Mouse (Mus musculus) adrenal gland, postnatal 10 days (tissue): ENCODE data around the gene Mrps21. TPM values are rescaled to one million over a fixed set of nuclear protein-coding genes. Genes with fewer than 3 reads are reported as not detected.
"Not testable (repeated sequence)": the region's sequence is repeated elsewhere in the genome, so short reads cannot be mapped to it uniquely, and the experiment has no call there.

Source experiments
- DNase-seq: peaks from one replicate; pipeline ENCODE4 v3.0.0; 2021; ENCODE audit warnings: mixed read lengths
- long read RNA-seq, 2 experiments: library from polyadenylated mRNA; stranded (forward); transcript quantifications; one replicate each; pipeline ENCODE4 v2.0.0; 2021
- total RNA-seq, 2 experiments: library from RNA; stranded (reverse); gene quantifications; 2 replicates each; pipeline ENCODE4 v1.2.3; 2021

The Mrps21 gene
- 100 to 1,000 TPM; 270 to 288 TPM for total RNA-seq
- long read RNA-seq, experiment 1, transcript Mrps21-202 (2 exons, 405 nt): minor isoform, 16 of 204 reads
- long read RNA-seq, experiment 1, transcript Mrps21-201 (3 exons, 488 nt): major isoform, 175 of 204 reads
- long read RNA-seq, experiment 1, partial matches to known transcripts: 2 of 204 reads
- long read RNA-seq, experiment 1, other reads (novel, unspliced or antisense): 11 of 204 reads
- long read RNA-seq, experiment 2, transcript Mrps21-201 (3 exons, 488 nt): major isoform, 186 of 208 reads
- long read RNA-seq, experiment 2, transcript Mrps21-202 (2 exons, 405 nt): minor isoform, 15 of 208 reads
- long read RNA-seq, experiment 2, partial matches to known transcripts: 0 of 208 reads
- long read RNA-seq, experiment 2, other reads (novel, unspliced or antisense): 7 of 208 reads

GRCm38 (mm10) chr3:95871392-95871867, at the start of gene Mrps21:
Gene Mrps21 (minus strand): TSS chr3:95871519.
- peak; percentile 94 for DNase-seq

GRCm38 (mm10) chr3:95920532-95920931, 49.2 kb upstream of the Mrps21 start:
- not testable (repeated sequence) for DNase-seq

- DNase-seq: no peak
Observed at GRCm38 (mm10) chr3:95916760-95917159, 45.4 kb upstream of the Mrps21 start.

GRCm38 (mm10) chr3:95914706-95915105, 43.4 kb upstream of the Mrps21 start:
- DNase-seq: no peak

- no peak for DNase-seq
Observed at GRCm38 (mm10) chr3:95907613-95908012, 36.3 kb upstream of the Mrps21 start.

GRCm38 (mm10) chr3:95906860-95907259, 35.5 kb upstream of the Mrps21 start:
- peak; percentile 67 for DNase-seq

- DNase-seq: peak; percentile 74
Observed at GRCm38 (mm10) chr3:95905940-95906492, 34.7 kb upstream of the Mrps21 start.

- DNase-seq: peak; percentile 40
Observed at GRCm38 (mm10) chr3:95905146-95905939, 34.0 kb upstream of the Mrps21 start.

- no peak for DNase-seq
Observed at GRCm38 (mm10) chr3:95904568-95904967, 33.2 kb upstream of the Mrps21 start, which contains the start of gene Car14. Gene Car14 (minus strand): TSS chr3:95904691.

- DNase-seq: no peak
Observed at GRCm38 (mm10) chr3:95903753-95904502, 32.6 kb upstream of the Mrps21 start.

GRCm38 (mm10) chr3:95902643-95903042, 31.3 kb upstream of the Mrps21 start:
- no peak for DNase-seq

GRCm38 (mm10) chr3:95902373-95902625, 31.0 kb upstream of the Mrps21 start:
- no peak for DNase-seq

GRCm38 (mm10) chr3:95901616-95902372, 30.5 kb upstream of the Mrps21 start:
- DNase-seq: peak; percentile 65

- DNase-seq: no peak
Observed at GRCm38 (mm10) chr3:95899800-95900524, 28.6 kb upstream of the Mrps21 start.

- not testable (repeated sequence) for DNase-seq
Observed at GRCm38 (mm10) chr3:95895501-95895900, 24.2 kb upstream of the Mrps21 start.

GRCm38 (mm10) chr3:95894317-95895160, 23.2 kb upstream of the Mrps21 start:
- DNase-seq: peak; percentile 83

- DNase-seq: peak; percentile 96
Observed at GRCm38 (mm10) chr3:95893606-95894316, 22.4 kb upstream of the Mrps21 start, which contains the start of gene Aph1a. Gene Aph1a (plus strand): TSS chr3:95893969.

GRCm38 (mm10) chr3:95893126-95893525, 21.8 kb upstream of the Mrps21 start:
- DNase-seq: no peak
